Mouse (Mus musculus): ENCODE measurements around the gene Fanca. TPM values are rescaled to one million over a fixed set of nuclear protein-coding genes. Genes with fewer than 3 reads are reported as not detected.

Fanca gene
- polyA plus RNA-seq, 1 experiment from 2014 or later: 46.8 TPM

- H3K9me3 ChIP-seq (ENCODE audit: control insufficient read depth, low read length): no peaks in the 10 kb centered on the region
- WGBS: 94% methylated on average over 2 of the region's 2 CpGs
- no peaks in the 10 kb centered on the region for H3K36me3 ChIP-seq (ENCODE audit: control insufficient read depth, insufficient read depth, low read length)
- H3K9ac ChIP-seq (ENCODE audit: low read depth, low read length): no peak overlapping the region
- no peak for DNase-seq (ENCODE audit: low spot score)
- no peak overlapping the region for H3K4me3 ChIP-seq (ENCODE audit: low read depth, low read length)
- peaks cover 21% of the 10 kb centered on the region for H3K4me1 ChIP-seq (replicated peaks; ENCODE audit: control insufficient read depth, insufficient read depth, low read length)
- no peak for ATAC-seq (replicated peaks; ENCODE audit: low FRiP score)
- peaks cover 4% of the 10 kb centered on the region; the same call in 1 of the 2 replicates for H3K27me3 ChIP-seq (replicated peaks; ENCODE audit: control insufficient read depth, insufficient read depth, low read length)
- no peak overlapping the region for H3K4me2 ChIP-seq
- no peak overlapping the region for H3K27ac ChIP-seq (ENCODE audit: low read depth, low read length)
Observed at GRCm38 (mm10) chr8:123328552-123328951, 10.2 kb upstream of the Fanca start.

- Histone ChIP-seq H3K4me1 (replicated peaks; ENCODE audit: control insufficient read depth, insufficient read depth, low read length) (peaks cover 9% of the 10 kb centered on the region), H3K27me3 (replicated peaks; ENCODE audit: control insufficient read depth, insufficient read depth, low read length) (no peaks in the 10 kb centered on the region), H3K4me2 (peak overlapping the region; percentile 79), H3K36me3 (ENCODE audit: control insufficient read depth, insufficient read depth, low read length) (no peaks in the 10 kb centered on the region; the same call in 1 of the 2 replicates), H3K27ac (ENCODE audit: low read depth, low read length) (no peak overlapping the region), H3K9me3 (ENCODE audit: control insufficient read depth, low read length) (no peaks in the 10 kb centered on the region), H3K4me3 (ENCODE audit: low read depth, low read length) (0 out of 2 replicates have a peak overlapping the region, but pooled peaks have one; percentile 69), H3K9ac (ENCODE audit: low read depth, low read length) (no peak overlapping the region)
- 18% methylated on average over 7 of the region's 7 CpGs for WGBS
- no peak for DNase-seq (ENCODE audit: low spot score)
- no peak for ATAC-seq (replicated peaks; ENCODE audit: low FRiP score)
Observed at GRCm38 (mm10) chr8:123319522-123320164, 1.3 kb upstream of the Fanca start.

- Histone ChIP-seq H3K36me3 (ENCODE audit: control insufficient read depth, insufficient read depth, low read length) (no peaks in the 10 kb centered on the region; the same call in 1 of the 2 replicates), H3K9me3 (ENCODE audit: control insufficient read depth, low read length) (no peaks in the 10 kb centered on the region), H3K27ac (ENCODE audit: low read depth, low read length) (peak overlapping the region; percentile 46; the same call in 1 of the 2 replicates), H3K4me1 (replicated peaks; ENCODE audit: control insufficient read depth, insufficient read depth, low read length) (peaks cover 9% of the 10 kb centered on the region), H3K27me3 (replicated peaks; ENCODE audit: control insufficient read depth, insufficient read depth, low read length) (no peaks in the 10 kb centered on the region), H3K4me3 (ENCODE audit: low read depth, low read length) (peak overlapping the region; percentile 69), H3K9ac (ENCODE audit: low read depth, low read length) (peak overlapping the region; percentile 81), H3K4me2 (peak overlapping the region; percentile 79)
- ATAC-seq (replicated peaks; ENCODE audit: low FRiP score): peak; percentile 83
- whole genome bisulfite sequencing: 5% methylated on average over 21 of the region's 21 CpGs
- DNase-seq (ENCODE audit: low spot score): no peak
Observed at GRCm38 (mm10) chr8:123317781-123318466, 452 bp downstream of the Fanca start.

GRCm38 (mm10) chr8:123308738-123309137 lies 9.6 kb downstream of the Fanca start:
- Histone ChIP-seq H3K9me3 (ENCODE audit: control insufficient read depth, low read length) (no peaks in the 10 kb centered on the region), H3K27ac (ENCODE audit: low read depth, low read length) (no peak overlapping the region), H3K4me3 (ENCODE audit: low read depth, low read length) (no peak overlapping the region), H3K4me2 (no peak overlapping the region), H3K27me3 (replicated peaks; ENCODE audit: control insufficient read depth, insufficient read depth, low read length) (no peaks in the 10 kb centered on the region), H3K9ac (ENCODE audit: low read depth, low read length) (no peak overlapping the region), H3K4me1 (replicated peaks; ENCODE audit: control insufficient read depth, insufficient read depth, low read length) (no peaks in the 10 kb centered on the region), H3K36me3 (ENCODE audit: control insufficient read depth, insufficient read depth, low read length) (peaks cover 19% of the 10 kb centered on the region)
- ATAC-seq (replicated peaks; ENCODE audit: low FRiP score) (no peak), DNase-seq (ENCODE audit: low spot score) (no peak)
- WGBS: 68% methylated on average over 4 of the region's 4 CpGs

GRCm38 (mm10) chr8:123298301-123298700 lies 20.1 kb downstream of the Fanca start:
- ATAC-seq (replicated peaks; ENCODE audit: low FRiP score) (no peak), DNase-seq (ENCODE audit: low spot score) (no peak)
- H3K4me3 ChIP-seq (ENCODE audit: low read depth, low read length): no peak overlapping the region
- H3K4me1 ChIP-seq (replicated peaks; ENCODE audit: control insufficient read depth, insufficient read depth, low read length): no peaks in the 10 kb centered on the region
- H3K4me2 ChIP-seq: no peak overlapping the region
- 87% methylated on average over 11 of the region's 11 CpGs for WGBS
- no peak overlapping the region for H3K27ac ChIP-seq (ENCODE audit: low read depth, low read length)
- H3K36me3 ChIP-seq (ENCODE audit: control insufficient read depth, insufficient read depth, low read length): peaks cover 28% of the 10 kb centered on the region
- no peak overlapping the region for H3K9ac ChIP-seq (ENCODE audit: low read depth, low read length)
- H3K9me3 ChIP-seq (ENCODE audit: control insufficient read depth, low read length): no peaks in the 10 kb centered on the region
- no peaks in the 10 kb centered on the region for H3K27me3 ChIP-seq (replicated peaks; ENCODE audit: control insufficient read depth, insufficient read depth, low read length)

- no peaks in the 10 kb centered on the region for H3K4me1 ChIP-seq (replicated peaks; ENCODE audit: control insufficient read depth, insufficient read depth, low read length)
- no peak overlapping the region for H3K9ac ChIP-seq (ENCODE audit: low read depth, low read length)
- DNase-seq (ENCODE audit: low spot score) (no peak), ATAC-seq (replicated peaks; ENCODE audit: low FRiP score) (no peak)
- no peak overlapping the region for H3K27ac ChIP-seq (ENCODE audit: low read depth, low read length)
- no peaks in the 10 kb centered on the region for H3K9me3 ChIP-seq (ENCODE audit: control insufficient read depth, low read length)
- H3K36me3 ChIP-seq (ENCODE audit: control insufficient read depth, insufficient read depth, low read length): peaks cover 40% of the 10 kb centered on the region
- no peaks in the 10 kb centered on the region for H3K27me3 ChIP-seq (replicated peaks; ENCODE audit: control insufficient read depth, insufficient read depth, low read length)
- WGBS: 82% methylated on average over 2 of the region's 2 CpGs
- H3K4me3 ChIP-seq (ENCODE audit: low read depth, low read length): no peak overlapping the region
- no peak overlapping the region for H3K4me2 ChIP-seq
Observed at GRCm38 (mm10) chr8:123292785-123293184, 25.6 kb downstream of the Fanca start.

- no peak overlapping the region for H3K27ac ChIP-seq (ENCODE audit: low read depth, low read length)
- no peaks in the 10 kb centered on the region for H3K27me3 ChIP-seq (replicated peaks; ENCODE audit: control insufficient read depth, insufficient read depth, low read length)
- peaks cover 38% of the 10 kb centered on the region for H3K36me3 ChIP-seq (ENCODE audit: control insufficient read depth, insufficient read depth, low read length)
- H3K4me2 ChIP-seq: no peak overlapping the region
- no peak for DNase-seq (ENCODE audit: low spot score)
- no peaks in the 10 kb centered on the region for H3K9me3 ChIP-seq (ENCODE audit: control insufficient read depth, low read length)
- no peak overlapping the region for H3K4me3 ChIP-seq (ENCODE audit: low read depth, low read length)
- no peak overlapping the region for H3K9ac ChIP-seq (ENCODE audit: low read depth, low read length)
- WGBS: 90% methylated on average over 3 of the region's 3 CpGs
- ATAC-seq (replicated peaks; ENCODE audit: low FRiP score): no peak
- no peaks in the 10 kb centered on the region for H3K4me1 ChIP-seq (replicated peaks; ENCODE audit: control insufficient read depth, insufficient read depth, low read length)
Observed at GRCm38 (mm10) chr8:123292281-123292680, 26.1 kb downstream of the Fanca start.

GRCm38 (mm10) chr8:123291716-123292115 lies 26.7 kb downstream of the Fanca start:
- peaks cover 40% of the 10 kb centered on the region for H3K36me3 ChIP-seq (ENCODE audit: control insufficient read depth, insufficient read depth, low read length)
- H3K9me3 ChIP-seq (ENCODE audit: control insufficient read depth, low read length): no peaks in the 10 kb centered on the region
- no peak for DNase-seq (ENCODE audit: low spot score)
- no peak overlapping the region for H3K4me2 ChIP-seq
- no peak overlapping the region for H3K27ac ChIP-seq (ENCODE audit: low read depth, low read length)
- 83% methylated on average over 8 of the region's 8 CpGs for WGBS
- H3K27me3 ChIP-seq (replicated peaks; ENCODE audit: control insufficient read depth, insufficient read depth, low read length): no peaks in the 10 kb centered on the region
- H3K9ac ChIP-seq (ENCODE audit: low read depth, low read length): no peak overlapping the region
- no peak for ATAC-seq (replicated peaks; ENCODE audit: low FRiP score)
- H3K4me3 ChIP-seq (ENCODE audit: low read depth, low read length): no peak overlapping the region
- H3K4me1 ChIP-seq (replicated peaks; ENCODE audit: control insufficient read depth, insufficient read depth, low read length): no peaks in the 10 kb centered on the region

GRCm38 (mm10) chr8:123290679-123291078 lies 27.7 kb downstream of the Fanca start:
- no peak overlapping the region for H3K9ac ChIP-seq (ENCODE audit: low read depth, low read length)
- H3K4me2 ChIP-seq: no peak overlapping the region
- H3K9me3 ChIP-seq (ENCODE audit: control insufficient read depth, low read length): no peaks in the 10 kb centered on the region
- no peak for ATAC-seq (replicated peaks; ENCODE audit: low FRiP score)
- H3K4me3 ChIP-seq (ENCODE audit: low read depth, low read length): no peak overlapping the region
- H3K27ac ChIP-seq (ENCODE audit: low read depth, low read length): no peak overlapping the region
- H3K27me3 ChIP-seq (replicated peaks; ENCODE audit: control insufficient read depth, insufficient read depth, low read length): no peaks in the 10 kb centered on the region
- peaks cover 36% of the 10 kb centered on the region for H3K36me3 ChIP-seq (ENCODE audit: control insufficient read depth, insufficient read depth, low read length)
- no peaks in the 10 kb centered on the region for H3K4me1 ChIP-seq (replicated peaks; ENCODE audit: control insufficient read depth, insufficient read depth, low read length)
- WGBS: 91% methylated on average over 8 of the region's 8 CpGs
- no peak for DNase-seq (ENCODE audit: low spot score)
